17 mouse cellular contexts compared by ENCODE assay signal in the genomic region with DNA sequence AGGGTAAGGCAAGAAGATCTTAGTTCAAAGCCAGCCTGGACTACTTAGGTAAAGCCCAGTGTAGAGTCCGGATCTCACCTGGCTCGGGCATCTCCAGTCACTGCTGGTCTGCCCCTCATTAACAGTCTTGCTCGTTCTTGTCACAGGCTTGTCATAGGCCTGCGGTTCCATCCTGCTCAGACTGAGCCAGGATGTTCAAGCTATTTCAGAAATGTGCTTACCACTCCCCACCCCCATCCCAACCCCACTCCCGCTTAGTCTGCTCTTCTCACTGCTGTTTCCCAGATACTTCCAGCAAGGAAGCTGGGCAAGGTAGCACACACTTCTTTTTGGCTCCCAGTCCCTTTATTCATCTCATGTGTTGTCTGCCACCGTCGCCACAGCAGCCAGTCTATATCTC.
"Had no signal": no experiment of that assay in that cellular context is flagged by ENCODE, and none has a peak within 500 bp of the region (broad histone marks: within the 10 kb centered on the region; RNA-seq: fewer than 3 reads in every experiment).

No protein-coding gene starts in this region.

- H3K9me3 ChIP-seq: liver, embryonic 15.5 days; lung, embryonic 15.5 days; megakaryocyte, embryonic 14.5 days; midbrain, embryonic 13.5 days; midbrain, embryonic 15.5 days; neural tube, embryonic 12.5 days had no signal

- H3K4me3 ChIP-seq: liver, embryonic 15.5 days; lung, embryonic 15.5 days; megakaryocyte, embryonic 14.5 days; midbrain, embryonic 13.5 days; midbrain, embryonic 15.5 days; neural tube, embryonic 12.5 days had no signal

- DNase-seq: liver, postnatal 0 days; lung, adult 2 months; lung, postnatal 14 days; lung, postnatal 36 days; right cerebral cortex, postnatal 14 days; thymus, adult 2 months; thymus, postnatal 25 days; thymus, postnatal 4 days had no signal

- H3K27ac ChIP-seq: liver, embryonic 15.5 days; lung, embryonic 15.5 days; macrophage; midbrain, embryonic 13.5 days; midbrain, embryonic 15.5 days; neural tube, embryonic 12.5 days had no signal

- H3K9ac ChIP-seq: liver, embryonic 15.5 days; liver, postnatal 0 days; lung, embryonic 15.5 days; midbrain, embryonic 13.5 days; midbrain, embryonic 15.5 days; neural tube, embryonic 12.5 days had no signal

- H3K4me1 ChIP-seq: liver, embryonic 15.5 days; lung, embryonic 15.5 days; midbrain, embryonic 15.5 days; neural tube, embryonic 12.5 days had no signal

- ATAC-seq: liver, postnatal 0 days; lung, postnatal 0 days; midbrain, embryonic 13.5 days; midbrain, embryonic 15.5 days had no signal

- H3K36me3 ChIP-seq: liver, embryonic 15.5 days; midbrain, embryonic 15.5 days; neural tube, embryonic 12.5 days had no signal

- H3K27me3 ChIP-seq: liver, embryonic 15.5 days; lung, embryonic 15.5 days; megakaryocyte, embryonic 14.5 days; midbrain, embryonic 13.5 days; midbrain, embryonic 15.5 days; neural tube, embryonic 12.5 days had no signal

- H3K4me2 ChIP-seq: liver, embryonic 15.5 days; lung, embryonic 15.5 days; midbrain, embryonic 11.5 days; midbrain, embryonic 13.5 days; midbrain, embryonic 15.5 days; neural tube, embryonic 12.5 days had no signal
